Mouse (Mus musculus) adipocyte (in vitro differentiated cells): ENCODE data around the gene Plin2.
A peak's percentile ranks its signal among the peaks of the same experiment; 100 is the strongest.
"Not testable (repeated sequence)": the region's sequence is repeated elsewhere in the genome, so short reads cannot be mapped to it uniquely, and the experiment has no call there.

Experiments
- DNase-seq: peaks from one replicate; pipeline ENCODE4 v3.0.0-alpha.2; 2016; ENCODE audit warnings: low spot score

Plin2 gene

GRCm38 (mm10) chr4:86683746-86684145 is 13.9 kb upstream of the Plin2 start:
- DNase-seq: no peak

DNA sequence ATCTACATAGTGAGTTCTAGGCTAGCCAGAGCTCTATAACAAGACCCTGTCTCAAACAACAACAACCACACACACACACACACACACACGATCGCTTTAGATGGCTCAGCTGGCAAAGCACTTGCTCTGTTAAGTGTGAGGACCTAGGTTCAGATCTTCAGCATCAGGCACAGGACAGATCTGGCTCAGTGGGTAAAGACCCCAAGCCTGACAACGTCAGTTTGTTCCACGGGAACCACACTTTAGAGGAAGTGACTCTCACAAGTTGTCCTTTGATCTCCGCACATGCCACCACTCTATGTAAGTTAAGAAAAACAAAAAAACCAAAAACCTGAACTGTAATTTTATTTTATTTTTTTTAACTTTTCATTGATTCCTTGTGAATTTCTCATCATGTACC is 13.4 kb upstream of the Plin2 start:
- no peak for DNase-seq

DNA sequence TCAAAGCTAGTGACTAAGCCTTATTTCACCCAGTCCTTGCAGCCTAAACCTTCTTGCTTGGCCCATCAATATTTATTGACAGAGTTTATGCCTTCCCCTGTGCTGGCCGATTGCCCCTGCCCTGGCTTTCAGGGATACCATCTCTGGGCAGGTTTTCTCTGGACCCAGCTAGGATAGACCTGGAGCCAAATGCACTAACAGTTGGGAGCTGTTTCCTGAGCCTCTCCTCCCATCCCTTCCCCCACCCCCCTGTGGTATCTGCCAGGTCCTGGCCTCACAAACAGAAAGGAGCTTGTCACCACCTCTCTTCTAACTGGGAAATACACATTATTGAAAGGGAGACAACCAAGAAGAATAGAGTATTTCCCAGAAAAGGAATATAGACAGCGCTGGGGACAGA is 12.0 kb upstream of the Plin2 start:
- no peak for DNase-seq

- DNase-seq: no peak
Measured at GRCm38 (mm10) chr4:86681421-86681820, 11.6 kb upstream of the Plin2 start.

DNA sequence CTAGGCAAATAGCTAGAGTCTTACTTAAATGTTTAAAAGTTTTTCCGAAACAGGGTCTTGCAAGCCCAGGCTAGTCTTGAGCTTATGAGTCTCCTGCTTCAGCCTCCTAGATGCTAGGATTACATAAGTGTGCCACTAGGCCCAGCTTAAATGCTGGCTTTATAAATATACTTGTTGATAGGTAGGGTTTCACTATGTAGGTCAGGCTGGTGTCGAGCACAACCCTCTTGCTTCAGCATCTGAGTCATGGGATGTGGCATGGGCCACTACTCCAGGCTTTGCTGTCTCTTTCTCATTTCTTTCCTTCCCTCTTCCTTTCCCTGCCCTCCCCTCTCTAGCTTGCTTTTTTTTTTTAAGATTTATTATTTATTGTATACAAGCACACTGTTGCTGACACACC is 9.8 kb upstream of the Plin2 start:
- no peak for DNase-seq

DNA sequence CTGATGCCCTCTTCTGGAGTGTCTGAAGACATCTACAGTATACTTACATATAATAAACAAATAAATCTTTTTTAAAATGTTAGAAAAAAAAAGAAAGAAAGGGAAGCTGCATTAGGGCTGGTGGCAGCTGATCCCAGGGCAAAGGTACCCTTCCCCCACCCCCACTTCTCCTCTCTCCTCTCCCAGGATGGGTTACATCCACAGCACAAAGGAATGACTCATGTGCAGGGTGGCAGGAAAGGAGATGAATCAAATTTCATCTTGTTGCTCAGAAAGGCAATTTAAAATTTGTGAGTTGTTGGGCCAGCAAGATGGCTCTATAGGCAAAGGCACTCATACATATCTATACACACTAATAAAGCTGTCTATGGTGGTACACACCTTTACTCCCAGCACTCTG is 6.9 kb upstream of the Plin2 start:
- no peak for DNase-seq

DNA sequence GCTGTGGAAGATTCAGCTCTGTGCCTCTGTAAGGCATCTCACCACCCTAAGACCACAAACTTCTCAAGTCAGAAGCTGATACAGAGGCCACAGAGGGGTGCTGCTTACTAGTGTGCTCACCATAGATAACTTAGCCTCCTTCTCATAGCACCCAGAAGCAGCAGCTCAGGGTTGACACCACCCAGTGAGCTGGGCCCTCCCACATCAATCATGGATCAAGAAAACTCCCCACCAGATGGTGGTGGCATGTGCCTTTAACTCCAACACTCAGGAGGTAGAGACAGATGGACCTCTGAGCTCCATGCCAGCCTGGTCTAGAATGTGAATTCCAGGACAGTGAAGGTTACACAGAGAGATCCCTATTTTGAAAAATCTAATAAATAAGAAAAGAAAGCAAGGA is 4.9 kb upstream of the Plin2 start:
- not testable (repeated sequence) for DNase-seq

- DNase-seq: not testable (repeated sequence)
Measured at GRCm38 (mm10) chr4:86674150-86674549, 4.3 kb upstream of the Plin2 start.

DNA sequence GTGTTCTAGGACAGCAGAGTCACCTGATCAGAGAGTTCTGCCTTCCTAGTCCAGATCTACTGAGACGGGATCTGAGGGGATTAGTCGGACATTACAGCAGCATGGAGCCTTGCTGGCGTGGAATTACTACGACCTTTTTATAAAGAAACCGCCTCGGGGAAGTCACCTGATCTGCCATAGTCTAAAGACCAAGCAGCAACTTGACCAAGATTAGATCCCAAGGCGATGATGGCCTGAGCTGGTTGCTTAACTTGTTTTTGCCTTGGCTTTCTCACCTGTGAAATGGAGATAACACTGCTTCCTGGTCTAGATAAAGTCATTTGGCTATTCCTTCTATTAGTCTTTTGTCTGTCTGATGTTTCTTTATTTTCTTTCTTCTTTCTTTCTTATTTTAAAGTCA is 2.6 kb upstream of the Plin2 start:
- DNase-seq: no peak

DNA sequence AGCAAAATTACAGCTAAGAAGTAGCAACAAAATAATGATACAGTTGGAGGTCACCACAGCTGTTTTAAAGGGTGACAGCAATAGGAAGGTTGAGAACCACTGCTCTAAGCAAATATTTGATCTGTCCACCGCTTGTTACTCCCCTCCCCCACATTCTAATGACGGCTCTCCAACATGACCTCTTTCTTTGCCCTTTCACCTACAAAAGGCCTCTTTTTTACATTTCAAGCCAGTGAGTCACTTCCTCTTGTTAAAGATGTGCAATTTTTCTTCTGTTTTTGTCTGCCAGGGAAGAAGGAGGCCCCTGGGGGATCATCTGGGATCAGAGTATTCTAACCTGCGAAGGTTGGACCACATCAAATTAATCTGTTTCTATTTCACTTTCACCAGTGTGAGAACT is 1.9 kb upstream of the Plin2 start:
- no peak for DNase-seq

DNA sequence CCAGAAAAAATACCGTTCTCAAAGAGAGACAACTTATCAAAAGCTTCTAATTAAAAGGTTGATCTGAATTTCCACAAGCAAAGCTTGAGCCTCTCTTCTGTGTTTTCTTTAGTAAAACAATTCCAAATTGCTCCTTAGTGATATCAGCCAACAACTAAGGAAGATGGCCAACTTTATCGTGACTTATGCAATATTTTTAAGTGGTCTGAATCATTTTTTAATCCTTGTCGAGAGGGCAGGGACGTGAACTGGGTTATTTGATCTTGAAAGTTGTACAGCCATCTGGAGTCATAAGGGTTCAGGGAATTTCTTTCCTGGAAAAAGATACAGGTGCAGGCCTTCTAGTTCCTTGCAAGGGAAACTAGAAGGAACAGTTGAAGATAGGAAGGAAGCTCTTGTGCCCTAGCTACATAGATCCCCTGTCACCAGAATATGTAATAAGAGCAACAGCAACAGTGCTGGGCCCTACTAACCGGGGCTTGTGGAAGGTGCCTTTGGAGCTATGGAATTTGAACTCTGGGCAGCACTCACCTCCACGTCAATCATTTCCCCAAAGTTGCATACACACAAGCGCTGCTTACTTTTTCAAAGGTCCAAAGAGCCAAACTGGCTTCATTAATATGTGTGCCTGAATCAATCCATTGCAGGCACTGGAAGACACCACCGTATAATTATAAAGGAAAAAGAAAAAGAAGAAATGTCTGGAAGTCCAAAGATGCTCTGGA is 884 bp upstream of the Plin2 start:
- DNase-seq: no peak

GRCm38 (mm10) chr4:86669241-86669753 is 563 bp downstream of the Plin2 start:
- peak; percentile 66 for DNase-seq

DNA sequence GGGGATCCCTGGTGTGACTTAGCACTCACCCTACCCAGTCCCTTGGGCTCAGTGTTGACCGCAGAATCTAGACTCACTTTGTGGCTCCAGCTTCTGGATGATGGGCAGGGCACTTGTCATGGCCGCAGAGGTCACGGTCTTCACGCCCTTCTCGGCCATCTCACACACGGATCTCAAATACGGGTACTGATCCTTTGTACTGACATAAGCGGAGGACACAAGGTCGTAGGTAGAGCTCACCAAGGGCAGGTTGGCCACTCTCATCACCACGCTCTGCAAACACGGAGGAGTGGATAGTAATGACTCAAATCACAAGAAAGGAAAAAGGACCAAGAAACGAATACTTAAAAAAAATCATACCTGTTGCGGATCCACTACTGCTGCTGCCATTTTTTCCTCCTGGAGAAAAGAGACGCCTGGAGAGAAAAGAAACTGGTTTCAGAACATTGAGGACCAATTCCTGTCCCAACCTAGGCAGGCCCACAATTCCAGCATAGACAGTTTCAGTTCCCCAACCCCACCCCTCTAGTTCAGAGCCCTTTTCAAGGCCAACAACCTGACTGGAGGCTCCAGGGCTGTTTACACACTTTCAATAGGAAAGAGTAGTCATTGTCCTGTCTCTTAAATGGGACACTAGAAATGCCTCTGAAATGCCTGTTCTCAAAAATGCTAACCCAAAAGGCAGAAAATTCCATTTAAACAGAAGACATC is 1.4 kb downstream of the Plin2 start:
- DNase-seq: no peak

GRCm38 (mm10) chr4:86665596-86665995 is 4.3 kb downstream of the Plin2 start:
- DNase-seq: peak; percentile 61

GRCm38 (mm10) chr4:86663919-86664318 is 5.9 kb downstream of the Plin2 start:
- no peak for DNase-seq

GRCm38 (mm10) chr4:86657176-86657575 is 12.7 kb downstream of the Plin2 start:
- no peak for DNase-seq

- DNase-seq: not testable (repeated sequence)
Measured at GRCm38 (mm10) chr4:86656410-86656809, 13.4 kb downstream of the Plin2 start.

DNA sequence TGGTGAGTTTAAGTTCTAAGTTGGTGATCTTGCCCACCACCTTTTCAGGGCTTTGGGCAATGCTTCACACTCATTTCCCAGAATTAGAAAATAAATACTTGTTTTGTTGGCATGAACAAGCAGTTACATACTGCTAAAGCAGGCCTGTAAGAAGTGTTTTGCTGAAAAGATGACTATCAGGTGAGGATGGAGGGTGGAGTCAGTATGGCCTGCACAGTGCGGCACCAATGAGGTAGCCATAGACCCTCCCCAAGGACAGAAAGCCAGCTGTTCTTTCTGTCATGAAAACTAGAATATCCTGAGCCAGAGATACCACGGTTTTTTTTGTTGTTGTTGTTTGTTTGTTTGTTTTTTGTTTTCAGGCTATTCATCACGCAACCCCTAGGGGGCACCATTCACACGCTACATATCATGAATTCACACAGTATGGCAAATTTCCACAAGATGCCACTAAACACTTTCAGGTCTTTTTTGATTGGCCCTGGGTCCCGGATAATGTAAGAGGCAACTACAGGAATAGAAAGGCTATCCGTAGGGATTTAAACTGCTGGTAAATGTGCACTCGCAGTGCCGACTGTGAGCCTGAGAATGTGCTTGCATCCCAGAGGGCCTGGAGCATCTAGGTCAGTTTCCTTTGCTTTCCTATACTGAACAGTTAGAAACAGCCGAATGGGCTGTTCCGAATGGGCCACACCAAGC is 18.0 kb downstream of the Plin2 start:
- DNase-seq: no peak

GRCm38 (mm10) chr4:86648394-86648793 is 21.5 kb downstream of the Plin2 start:
- not testable (repeated sequence) for DNase-seq

- not testable (repeated sequence) for DNase-seq
Measured at GRCm38 (mm10) chr4:86637561-86637960, 32.3 kb downstream of the Plin2 start.

DNA sequence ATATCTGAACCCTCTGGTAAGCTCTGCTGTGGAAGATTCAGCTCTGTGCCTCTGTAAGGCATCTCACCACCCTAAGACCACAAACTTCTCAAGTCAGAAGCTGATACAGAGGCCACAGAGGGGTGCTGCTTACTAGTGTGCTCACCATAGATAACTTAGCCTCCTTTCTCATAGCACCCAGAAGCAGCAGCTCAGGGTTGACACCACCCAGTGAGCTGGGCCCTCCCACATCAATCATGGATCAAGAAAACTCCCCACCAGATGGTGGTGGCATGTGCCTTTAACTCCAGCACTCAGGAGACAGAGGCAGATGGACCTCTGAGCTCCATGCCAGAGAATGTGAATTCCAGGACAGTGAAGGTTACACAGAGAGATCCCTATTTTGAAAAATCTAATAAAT is 35.0 kb downstream of the Plin2 start:
- DNase-seq: not testable (repeated sequence)

DNA sequence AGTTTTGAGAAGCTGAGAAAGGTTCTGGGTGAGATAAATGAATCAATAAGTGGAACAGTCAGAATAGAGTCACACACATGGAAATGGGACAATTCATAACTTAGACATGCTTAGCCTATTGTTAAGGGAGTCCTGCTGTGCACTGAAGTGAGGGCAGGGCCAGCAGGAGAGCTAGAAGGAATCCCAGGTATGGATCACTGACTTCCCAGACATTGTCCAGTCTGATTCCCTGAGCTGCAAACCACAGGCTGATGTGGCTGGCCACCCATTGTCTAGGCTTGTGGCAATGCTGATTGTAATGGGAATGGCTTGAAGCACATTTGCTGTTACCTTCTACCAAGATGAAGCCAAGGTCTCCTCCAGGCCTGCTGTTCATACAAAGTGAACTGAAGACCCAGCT is 35.5 kb downstream of the Plin2 start:
- DNase-seq: not testable (repeated sequence)

- not testable (repeated sequence) for DNase-seq
Measured at GRCm38 (mm10) chr4:86632556-86632955, 37.3 kb downstream of the Plin2 start.
